Mouse (Mus musculus) spleen, adult 2 months (tissue): ENCODE results near the gene Hspb6. TPM values are rescaled to one million over a fixed set of nuclear protein-coding genes. Genes with fewer than 3 reads are reported as not detected.
A peak's percentile ranks its signal among the peaks of the same experiment; 100 is the strongest.

Experiments used
- DNase-seq, 2 experiments: peaks; one replicate each; pipeline versions ENCODE4 v3.0.0 to v3.0.0-alpha.2; 2012 to 2021; ENCODE audit warnings: low spot score in 2 of 2, low read depth in 1 of 2
- H3K27ac ChIP-seq: fragments of 200-500 bp; 2 replicates; pipeline ENCODE4 v1.5.1; 2012; ENCODE audit warnings: low read length, inconsistent platforms; ENCODE audit not compliant: insufficient read depth
- H3K27me3 ChIP-seq: fragments of 200-500 bp; 2 replicates; pipeline ENCODE4 v1.6.1; 2012; ENCODE audit warnings: mild to moderate bottlenecking, moderate library complexity, low read length, inconsistent platforms; ENCODE audit not compliant: control insufficient read depth, insufficient read depth
- H3K36me3 ChIP-seq: fragments of 200-500 bp; 2 replicates; pipeline ENCODE4 v1.6.1; 2012; ENCODE audit warnings: mild to moderate bottlenecking, low read length, inconsistent platforms; ENCODE audit not compliant: control insufficient read depth, insufficient read depth
- H3K4me1 ChIP-seq: fragments of 200-500 bp; 2 replicates; pipeline ENCODE4 v1.6.1; 2011; ENCODE audit warnings: inconsistent platforms; ENCODE audit not compliant: control insufficient read depth, insufficient read depth, insufficient read length
- H3K4me3 ChIP-seq: fragments of 200-500 bp; 2 replicates; pipeline ENCODE4 v1.5.1; 2011; ENCODE audit warnings: mild to moderate bottlenecking, inconsistent platforms; ENCODE audit not compliant: insufficient read depth, insufficient read length; ENCODE audit errors: extremely low read depth
- CTCF ChIP-seq: fragments of 200-500 bp; IDR thresholded peaks from 2 replicates; pipeline ENCODE4 v1.5.1; 2011; ENCODE audit warnings: mild to moderate bottlenecking, inconsistent platforms; ENCODE audit not compliant: insufficient read depth, insufficient read length, insufficient replicate concordance; ENCODE audit errors: extremely low read depth
- POLR2A ChIP-seq: fragments of 200-500 bp; IDR thresholded peaks from 2 replicates; pipeline ENCODE4 v1.6.1; 2011; ENCODE audit warnings: low read depth, low read length, inconsistent platforms
- WGBS: fragments of 180-500 bp; shearing (Covaris S2); methylation state at CpG from one replicate; pipeline ENCODE4 v1.1.7; 2018; 5-methylcytosine and 5-hydroxymethylcytosine counted together
- polyA plus RNA-seq: library from polyadenylated mRNA; depleted of rRNA; stranded (reverse); fragments of >200 nt; gene quantifications from 2 replicates; pipeline ENCODE4 v1.2.3, GENCODE M21; 2012

The Hspb6 gene
- polyA plus RNA-seq, 1 experiment, result 10.7 TPM

GRCm38 (mm10) chr7:30592772-30593423 lies 40.9 kb downstream of the Hspb6 start:
- Histone ChIP-seq H3K4me1 (peaks cover 15% of the 10 kb centered on the region), H3K4me3 (no peak overlapping the region; the same call in 1 of the 2 replicates), H3K27me3 (no peaks in the 10 kb centered on the region), H3K27ac (peak overlapping the region; percentile 24; the same call in 1 of the 2 replicates), H3K36me3 (no peaks in the 10 kb centered on the region)
- TF ChIP-seq CTCF (no peak), POLR2A (no peak)
- 47% methylated on average over 5 of the region's 5 CpGs for WGBS
- DNase-seq, result no peak

GRCm38 (mm10) chr7:30593579-30594509 lies 41.9 kb downstream of the Hspb6 start:
- Histone ChIP-seq H3K4me1 (peaks cover 15% of the 10 kb centered on the region), H3K36me3 (no peaks in the 10 kb centered on the region), H3K4me3 (no peak overlapping the region), H3K27ac (peak overlapping the region; percentile 80), H3K27me3 (no peaks in the 10 kb centered on the region)
- TF ChIP-seq CTCF, result no peak
- no peak for TF ChIP-seq POLR2A
- DNase-seq, result no peak
- WGBS, result 62% methylated on average over 10 of the region's 10 CpGs

DNA sequence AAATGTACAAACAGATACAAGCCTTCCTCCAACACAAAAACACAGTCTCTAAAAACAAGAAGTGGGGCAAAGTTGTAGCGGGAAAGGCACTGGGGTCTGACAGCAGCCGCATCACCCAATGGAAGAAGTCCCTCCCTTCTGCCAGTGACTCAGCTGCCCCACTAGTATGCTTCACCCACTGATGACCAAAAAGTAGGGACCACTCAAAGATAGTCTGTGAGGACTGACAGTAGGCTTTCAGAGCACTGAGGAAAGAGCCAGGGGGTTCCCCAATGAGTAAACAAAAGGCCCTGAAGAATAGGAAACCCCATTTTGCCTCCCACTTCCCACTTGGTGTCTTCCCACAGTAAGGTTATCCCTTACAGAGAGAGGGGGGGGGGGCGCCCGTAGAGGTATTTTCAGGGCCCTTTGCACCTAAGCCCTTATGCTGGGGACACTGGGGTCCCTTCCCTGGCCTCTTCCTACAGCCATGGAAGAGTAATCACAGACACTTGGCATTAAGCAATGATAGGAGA lies 42.6 kb downstream of the Hspb6 start:
- Histone ChIP-seq H3K36me3 (no peaks in the 10 kb centered on the region), H3K27ac (peak overlapping the region; percentile 57), H3K4me3 (no peak overlapping the region), H3K4me1 (peaks cover 14% of the 10 kb centered on the region), H3K27me3 (no peaks in the 10 kb centered on the region)
- no peak for DNase-seq
- TF ChIP-seq CTCF (no peak), POLR2A (no peak)
- WGBS, result 45% methylated on average over 4 of the region's 4 CpGs

- TF ChIP-seq CTCF (no peak), POLR2A (no peak)
- 81% methylated on average over 5 of the region's 5 CpGs for WGBS
- no peak overlapping the region for H3K27ac ChIP-seq
- no peaks in the 10 kb centered on the region for H3K36me3 ChIP-seq
- H3K4me3 ChIP-seq, result no peak overlapping the region
- H3K27me3 ChIP-seq, result no peaks in the 10 kb centered on the region
- DNase-seq, result no peak
- H3K4me1 ChIP-seq, result peaks cover 10% of the 10 kb centered on the region; the same call in 1 of the 2 replicates
Observed at GRCm38 (mm10) chr7:30596093-30596492, 44.1 kb downstream of the Hspb6 start.

GRCm38 (mm10) chr7:30596811-30597210 lies 44.8 kb downstream of the Hspb6 start:
- H3K36me3 ChIP-seq, result no peaks in the 10 kb centered on the region
- TF ChIP-seq CTCF, result no peak
- TF ChIP-seq POLR2A, result no peak
- H3K4me1 ChIP-seq, result peaks cover 10% of the 10 kb centered on the region; the same call in 1 of the 2 replicates
- no peak for DNase-seq
- H3K27me3 ChIP-seq, result no peaks in the 10 kb centered on the region
- no peak overlapping the region for H3K27ac ChIP-seq
- 81% methylated on average over 5 of the region's 5 CpGs for WGBS
- H3K4me3 ChIP-seq, result no peak overlapping the region

- Histone ChIP-seq H3K36me3 (no peaks in the 10 kb centered on the region), H3K4me1 (peaks cover 6% of the 10 kb centered on the region; the same call in 1 of the 2 replicates), H3K4me3 (no peak within 1 kb of the TSS), H3K27me3 (no peaks in the 10 kb centered on the region), H3K27ac (no peak within 1 kb of the TSS)
- no peak for DNase-seq
- TF ChIP-seq CTCF (no peak), POLR2A (no peak)
- 93% methylated on average over 12 of the region's 12 CpGs for WGBS
Observed at GRCm38 (mm10) chr7:30598786-30599185, 46.8 kb downstream of the Hspb6 start, which contains the start of gene Zbtb32. Zbtb32 (minus strand) TSS chr7:30598909.

GRCm38 (mm10) chr7:30599933-30600353 lies 48.0 kb downstream of the Hspb6 start:
- Histone ChIP-seq H3K36me3 (no peaks in the 10 kb centered on the region), H3K4me1 (no peaks in the 10 kb centered on the region), H3K4me3 (no peak overlapping the region), H3K27me3 (no peaks in the 10 kb centered on the region), H3K27ac (no peak overlapping the region)
- peak in 1 of 2 experiments; percentile 48 for DNase-seq
- 4% methylated on average over 16 of the region's 16 CpGs for WGBS
- TF ChIP-seq CTCF (no peak), POLR2A (no peak)
